Mouse (Mus musculus): ENCODE results near the gene Olfr483.

Olfr483 gene

DNA sequence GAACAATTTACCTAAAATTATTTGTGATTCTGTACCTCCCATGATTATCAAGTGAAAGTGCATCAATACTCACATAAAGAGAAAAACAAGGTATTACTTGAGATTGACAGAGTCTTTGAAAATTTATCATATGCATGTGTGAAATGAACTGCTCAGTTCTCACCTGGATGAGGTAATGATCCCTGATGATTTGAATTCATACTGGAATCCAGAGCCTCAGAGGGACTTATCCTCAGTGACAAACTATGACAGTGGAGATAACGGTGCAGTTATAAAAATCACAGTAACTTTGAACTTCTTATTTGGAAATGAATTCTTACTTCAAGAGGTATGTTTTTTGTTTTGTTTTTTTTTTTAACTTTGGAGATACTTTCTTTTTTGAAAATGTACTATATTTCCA lies at the start of gene Olfr483:
TSS of gene Olfr483 (plus strand) at position 301 of the 400 bp plus-strand sequence.
- no peak for DNase-seq

DNA sequence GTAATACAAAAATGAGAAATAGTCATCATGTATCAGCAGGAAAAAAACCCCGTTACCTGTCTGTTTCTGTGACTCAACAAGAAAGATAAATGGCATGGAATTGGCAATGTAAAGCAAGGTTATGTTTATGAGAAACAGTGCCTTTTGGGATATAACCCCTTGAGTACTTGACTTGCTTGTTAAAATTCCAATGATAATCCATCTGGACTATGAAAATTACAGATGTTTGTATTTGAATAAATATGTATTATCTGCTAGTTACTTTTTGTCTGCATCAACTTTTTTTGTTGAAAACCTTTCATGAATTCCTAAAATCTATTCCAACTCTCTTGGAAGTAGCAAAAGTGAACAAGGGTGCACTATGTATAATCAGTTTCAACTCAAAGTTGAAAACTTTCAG lies 33.4 kb upstream of the Olfr483 start, which contains the start of gene Olfr480:
TSS of gene Olfr480 (minus strand) at position 101 of the 400 bp plus-strand sequence.
- DNase-seq: no peak

DNA sequence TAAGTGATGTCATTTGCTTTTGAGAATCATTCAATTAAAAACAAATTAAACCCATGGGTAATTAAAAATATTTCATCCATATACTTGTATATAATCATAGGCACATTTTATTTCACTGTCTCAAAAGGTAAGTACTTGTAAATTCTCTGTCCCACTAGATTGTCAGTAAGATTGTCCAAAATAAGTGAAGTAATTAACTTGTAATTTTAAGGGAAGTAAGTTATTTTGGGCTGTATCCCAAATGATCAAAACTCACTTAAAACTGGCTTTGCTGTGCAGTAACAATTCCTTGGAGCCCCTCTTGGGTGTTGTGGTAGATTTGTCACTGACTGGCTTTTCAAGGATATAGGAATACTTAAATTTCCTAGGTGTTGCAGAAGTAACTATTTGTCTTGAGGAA lies 21.1 kb upstream of the Olfr483 start, which contains the start of gene Olfr481:
TSS of gene Olfr481 (plus strand) at position 301 of the 400 bp plus-strand sequence.
- DNase-seq: no peak

DNA sequence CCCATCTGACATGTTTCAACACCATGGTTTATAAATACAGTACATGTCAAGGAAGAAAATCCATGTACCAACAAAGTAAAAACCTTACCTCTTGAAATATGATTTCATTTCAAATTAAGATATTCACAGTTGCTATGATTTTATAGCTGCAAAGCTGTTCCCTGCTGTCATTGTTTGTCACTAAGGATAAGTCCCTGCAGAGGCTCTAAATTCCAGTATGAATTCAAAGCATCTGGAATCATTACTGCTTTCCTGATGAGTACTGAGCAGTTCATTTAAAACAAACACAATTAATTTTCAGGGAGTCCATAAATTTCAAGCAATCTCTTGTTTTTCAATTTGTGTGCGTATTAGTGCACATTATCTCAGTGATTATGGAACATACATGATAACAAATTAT lies 3.2 kb upstream of the Olfr483 start, which contains the start of gene Olfr482:
TSS of gene Olfr482 (minus strand) at position 101 of the 400 bp plus-strand sequence.
- DNase-seq: no peak

DNA sequence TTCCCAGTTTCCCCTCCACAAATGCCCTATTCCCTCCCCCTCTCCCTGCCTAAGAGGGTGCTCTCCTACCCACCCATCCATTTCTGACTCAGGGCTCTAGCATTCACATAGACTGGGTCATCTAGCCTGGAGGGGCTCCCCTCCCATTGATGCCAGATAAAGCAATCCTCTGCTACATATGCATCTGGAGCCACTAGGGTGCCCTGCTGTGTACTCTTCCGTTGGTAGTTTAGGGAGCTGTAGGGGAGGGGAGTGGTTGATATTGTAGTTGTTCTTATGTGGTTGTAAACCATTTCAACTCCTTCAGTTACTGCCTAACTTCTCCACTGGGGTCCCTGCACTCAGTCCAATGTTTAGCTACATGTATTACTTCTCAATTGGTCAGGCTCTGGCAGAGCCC lies 20.0 kb downstream of the Olfr483 start:
- DNase-seq: no peak

DNA sequence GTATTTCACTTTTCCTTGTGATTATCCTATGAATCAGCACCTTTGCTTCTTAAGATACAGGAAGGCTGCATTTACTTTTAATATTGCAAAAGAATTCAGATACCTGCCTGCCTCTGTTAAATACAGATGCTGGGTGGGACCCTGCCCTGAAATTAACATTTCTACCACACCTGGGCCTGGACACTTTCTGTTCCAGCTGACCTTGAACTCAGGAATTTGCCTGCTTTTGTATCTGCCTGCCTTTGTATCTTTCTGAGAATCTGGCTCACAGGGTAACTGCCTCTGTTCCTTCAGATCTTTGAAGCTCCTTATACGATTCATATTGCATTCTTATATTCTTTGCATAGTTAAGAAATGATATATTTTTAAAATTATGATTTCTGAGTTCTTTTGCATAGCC lies 20.8 kb downstream of the Olfr483 start:
- DNase-seq: no peak

DNA sequence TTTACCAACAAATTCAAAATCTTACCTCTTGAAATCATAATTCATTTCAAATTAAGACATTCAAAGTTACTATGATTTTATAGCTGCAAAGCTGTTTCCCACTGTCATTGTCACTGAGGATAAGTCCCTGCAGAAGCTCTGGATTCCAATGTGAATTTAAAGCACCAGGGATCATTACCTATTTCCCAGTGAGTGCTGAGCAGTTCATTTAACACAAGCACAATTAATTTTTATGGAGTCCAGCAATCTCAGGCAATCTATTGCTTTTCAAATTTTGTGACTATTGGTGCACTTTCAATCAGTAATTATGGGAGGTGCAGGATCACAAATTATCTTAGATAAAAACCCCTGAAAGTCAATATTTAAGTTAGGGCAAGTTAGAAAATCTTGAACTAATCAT lies 26.7 kb downstream of the Olfr483 start, which contains the start of gene Olfr484:
TSS of gene Olfr484 (minus strand) at position 101 of the 400 bp plus-strand sequence.
- no peak for DNase-seq
